Mouse (Mus musculus) G1E-ER4 (cell line): ENCODE data around the gene Atf4. TPM values are rescaled to one million over a fixed set of nuclear protein-coding genes. Genes with fewer than 3 reads are reported as not detected.

Source experiments
- GATA1 ChIP-seq: IDR thresholded peaks from one replicate; pipeline ENCODE4 v1.8.0; 2012; ENCODE audit warnings: low read length, inconsistent platforms
- polyA plus RNA-seq: library from polyadenylated mRNA; stranded (reverse); fragments of >175 nt; gene quantifications from 2 replicates; pipeline ENCODE4 v1.2.3, GENCODE M21; 2012

Atf4 gene
- 115 and 131 TPM in 2 replicates for polyA plus RNA-seq

GRCm38 (mm10) chr15:80254847-80255645, at the start of gene Atf4:
Gene Atf4, plus strand, starts transcription at chr15:80255184.
- no peak for TF ChIP-seq GATA1

- no peak for TF ChIP-seq GATA1
Observed at GRCm38 (mm10) chr15:80206057-80206565, 48.9 kb upstream of the Atf4 start.

DNA sequence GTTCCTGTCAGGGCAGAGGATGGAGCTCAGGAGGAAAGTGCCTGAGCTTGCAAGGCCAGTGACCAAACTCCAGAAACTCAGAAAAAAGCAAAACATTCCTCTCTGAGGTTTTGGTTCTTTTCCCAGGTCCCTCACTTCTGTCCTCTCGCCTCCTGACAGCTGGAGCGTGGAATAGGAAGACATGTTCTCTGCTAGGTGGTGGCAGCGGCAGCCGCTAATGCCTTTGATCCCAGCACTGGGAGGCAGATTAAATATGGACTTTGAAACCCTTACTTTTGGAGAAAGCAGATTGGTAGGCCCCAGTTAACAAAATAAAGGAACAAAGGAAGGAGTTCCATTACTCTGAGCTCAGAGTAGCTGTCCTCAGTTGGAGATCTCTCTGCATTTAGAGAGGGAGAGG, 46.5 kb upstream of the Atf4 start:
- TF ChIP-seq GATA1 = no peak

DNA sequence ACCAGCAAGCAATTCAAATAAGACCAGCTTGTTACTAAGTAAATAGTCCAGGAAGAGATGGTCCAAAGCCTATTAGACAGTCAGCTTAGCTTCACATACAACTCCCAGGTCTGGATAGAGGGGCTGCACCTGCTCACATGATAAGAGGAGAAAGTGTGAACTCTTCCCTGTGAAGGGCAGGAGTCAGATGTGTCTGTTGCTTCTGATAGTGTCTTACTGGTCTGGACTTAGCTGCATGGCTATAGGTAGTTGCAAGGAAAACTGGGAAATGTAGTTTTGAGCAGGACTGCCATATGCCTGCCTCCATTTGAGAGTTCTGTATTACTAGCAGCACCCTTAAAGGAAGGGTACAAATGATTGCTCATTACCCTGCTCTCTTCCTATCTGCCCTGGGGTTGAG, 41.3 kb upstream of the Atf4 start:
- TF ChIP-seq GATA1 = no peak

DNA sequence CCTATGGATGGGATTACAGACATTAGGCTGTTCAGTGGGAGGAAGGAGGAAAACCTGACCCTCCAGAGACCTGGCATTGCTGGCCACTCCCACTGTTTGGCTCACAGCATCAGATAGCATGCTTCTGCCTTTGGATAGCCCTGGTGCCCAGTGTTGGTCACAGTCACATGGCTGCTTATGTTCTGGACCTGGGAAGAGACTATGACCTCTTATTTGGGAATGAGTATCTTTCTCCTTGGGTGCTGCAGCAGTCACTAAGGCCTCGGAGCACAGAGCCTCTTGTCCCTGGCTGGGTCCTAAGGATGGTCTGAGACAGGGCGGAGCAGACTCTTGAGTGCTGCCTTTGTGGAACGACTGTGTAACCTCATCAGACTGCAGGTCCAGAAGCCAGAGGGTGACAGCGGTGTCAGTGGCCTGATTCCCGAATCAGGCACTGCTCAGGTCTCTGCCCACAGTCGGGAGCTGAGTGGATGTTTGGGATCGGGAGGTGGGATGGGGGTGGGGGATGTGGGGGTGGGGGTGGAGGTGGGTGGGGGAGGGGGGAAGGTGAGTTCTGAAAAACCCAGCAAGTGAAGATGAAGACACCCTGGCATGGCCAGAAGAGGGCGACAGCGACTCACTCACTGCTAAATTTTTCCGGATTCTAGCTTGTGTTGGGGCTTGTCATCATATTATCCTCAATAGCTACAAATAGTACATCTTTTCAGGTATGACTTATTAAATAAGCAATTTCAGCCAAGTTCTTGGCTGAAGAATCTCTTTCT, 39.1 kb upstream of the Atf4 start:
- no peak for TF ChIP-seq GATA1

GRCm38 (mm10) chr15:80216480-80216820, 38.5 kb upstream of the Atf4 start:
- no peak for TF ChIP-seq GATA1

GRCm38 (mm10) chr15:80217476-80217875, 37.5 kb upstream of the Atf4 start:
- no peak for TF ChIP-seq GATA1

DNA sequence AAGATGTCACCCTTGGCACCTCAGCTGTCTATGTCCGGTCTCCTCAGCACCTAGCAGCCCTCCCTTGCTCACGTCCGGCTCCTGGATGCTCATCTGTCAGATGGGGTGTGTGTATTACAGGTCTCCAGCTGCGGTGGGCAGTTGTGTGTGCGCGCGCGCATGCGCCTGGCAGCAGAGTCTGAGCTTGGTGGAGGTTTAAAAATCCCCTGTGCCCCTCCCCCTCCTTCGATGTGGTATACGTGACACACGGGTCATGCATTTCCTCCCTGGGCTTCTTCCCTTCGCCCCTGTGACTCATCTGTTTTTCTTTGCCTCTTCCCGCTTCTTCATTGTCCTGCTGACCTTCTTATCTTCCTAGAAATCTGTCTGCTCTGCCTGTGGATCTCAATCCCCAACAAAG, 35.8 kb upstream of the Atf4 start:
- no peak for TF ChIP-seq GATA1

- no peak for TF ChIP-seq GATA1
Observed at GRCm38 (mm10) chr15:80219705-80220657, 35.0 kb upstream of the Atf4 start.

- no peak for TF ChIP-seq GATA1
Observed at GRCm38 (mm10) chr15:80221031-80221430, 34.0 kb upstream of the Atf4 start.

DNA sequence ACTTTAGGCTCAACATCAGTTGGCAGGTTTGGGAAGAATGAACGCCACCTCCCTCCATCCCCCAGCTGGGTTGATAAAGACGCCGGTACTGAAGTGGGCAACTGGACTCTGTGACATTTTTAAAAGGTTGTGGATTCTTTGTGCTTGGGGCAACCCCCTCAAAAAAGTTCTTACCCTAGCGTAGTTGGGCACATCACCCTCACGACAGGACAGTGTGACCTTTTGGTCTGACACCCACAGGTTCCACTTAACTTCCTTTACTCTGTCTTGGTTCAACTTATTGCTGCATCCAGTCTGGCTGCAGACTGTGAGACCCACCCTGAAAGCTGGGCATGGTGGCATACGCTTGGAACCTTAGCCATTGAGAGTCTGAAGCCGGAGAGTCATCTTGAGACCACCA, 31.2 kb upstream of the Atf4 start:
- no peak for TF ChIP-seq GATA1

- no peak for TF ChIP-seq GATA1
Observed at GRCm38 (mm10) chr15:80225208-80225607, 29.8 kb upstream of the Atf4 start.

GRCm38 (mm10) chr15:80225796-80226195, 29.2 kb upstream of the Atf4 start:
- no peak for TF ChIP-seq GATA1

DNA sequence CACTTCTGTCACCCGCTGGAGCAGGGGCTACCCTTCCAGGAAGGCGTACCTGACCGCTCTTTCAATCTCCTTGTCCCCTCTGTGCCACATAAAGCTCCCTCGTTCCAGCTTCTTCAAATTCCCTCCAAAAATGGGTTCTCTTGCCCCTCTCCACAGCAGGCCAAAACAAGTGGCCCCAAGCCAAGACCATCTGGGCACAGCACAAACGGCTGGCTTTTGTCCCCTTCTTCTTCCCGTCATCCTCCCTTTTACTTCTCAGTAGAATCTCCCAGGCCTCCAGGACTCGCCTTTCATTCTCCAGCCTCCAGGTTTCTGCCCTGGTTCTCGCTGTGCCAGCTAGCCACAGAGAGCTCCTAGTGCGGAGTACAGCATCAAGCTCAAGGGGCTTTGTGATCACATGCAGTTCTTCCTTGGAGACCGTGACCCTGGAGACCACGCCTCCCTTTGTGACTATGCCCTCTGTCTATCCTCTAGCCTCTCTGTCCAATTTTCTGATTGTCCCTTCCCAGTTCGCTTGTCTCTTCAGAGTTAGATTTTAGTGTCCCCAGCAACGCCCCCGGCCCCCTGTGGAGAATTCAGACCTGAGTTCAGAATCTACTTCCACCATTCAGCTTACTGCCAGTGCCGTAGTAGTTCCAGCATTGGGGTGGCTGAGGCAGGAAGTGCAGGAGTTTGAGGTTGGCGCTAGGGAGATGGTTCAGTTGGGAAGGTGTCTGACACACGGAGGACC, 26.7 kb upstream of the Atf4 start:
- TF ChIP-seq GATA1 = no peak

DNA sequence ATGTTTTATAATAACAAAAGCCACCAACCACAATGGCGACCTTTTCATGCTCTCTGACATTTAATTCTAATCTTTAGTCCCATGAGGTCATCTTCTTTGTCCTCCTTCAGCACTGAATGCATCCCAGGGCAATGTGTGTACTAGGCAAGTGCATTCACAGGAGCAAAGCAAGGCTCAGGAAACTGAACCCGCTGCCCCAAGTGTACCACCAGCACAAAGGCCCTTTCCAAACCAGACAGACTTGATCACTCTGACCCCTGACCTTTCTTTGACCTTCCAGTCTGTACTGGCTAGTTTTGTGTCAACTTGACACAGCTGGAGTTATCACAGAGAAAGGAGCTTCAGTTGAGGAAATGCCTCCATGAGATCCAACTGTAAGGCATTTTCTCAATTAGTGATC, 22.7 kb upstream of the Atf4 start:
- no peak for TF ChIP-seq GATA1
